Mouse (Mus musculus): ENCODE measurements around the gene Bach2. TPM values are rescaled to one million over a fixed set of nuclear protein-coding genes. Genes with fewer than 3 reads are reported as not detected.
A peak's percentile ranks its signal among the peaks of the same experiment; 100 is the strongest.

Bach2 gene
- polyA plus RNA-seq, 1 experiment from 2014 or later, result 7.3 TPM

- H3K36me3 ChIP-seq (ENCODE audit: control insufficient read depth, insufficient read depth, low read length), result no peaks in the 10 kb centered on the region
- H3K4me3 ChIP-seq (ENCODE audit: low read depth, low read length), result no peak overlapping the region
- no peaks in the 10 kb centered on the region for H3K4me1 ChIP-seq (ENCODE audit: control insufficient read depth, insufficient read depth, low read length)
- WGBS, result 91% methylated on average over 7 of the region's 7 CpGs
- H3K27ac ChIP-seq (replicated peaks; ENCODE audit: low read depth, low read length), result no peak overlapping the region
- H3K9ac ChIP-seq (ENCODE audit: low read depth, low read length), result no peak overlapping the region
- no peak overlapping the region for H3K4me2 ChIP-seq (ENCODE audit: low read depth, low read length)
- ATAC-seq (ENCODE audit: low read depth) (no peak), DNase-seq (ENCODE audit: low spot score) (no peak)
- H3K9me3 ChIP-seq (ENCODE audit: control insufficient read depth, low read length), result no peaks in the 10 kb centered on the region
- H3K27me3 ChIP-seq (replicated peaks; ENCODE audit: control insufficient read depth, insufficient read depth, low read length), result no peaks in the 10 kb centered on the region
These were observed 316.9 kb downstream of the Bach2 start for GRCm38 (mm10) chr4:32555506-32555905.

GRCm38 (mm10) chr4:32560246-32560645, 321.6 kb downstream of the Bach2 start:
- Histone ChIP-seq H3K4me1 (ENCODE audit: control insufficient read depth, insufficient read depth, low read length) (no peaks in the 10 kb centered on the region), H3K4me3 (ENCODE audit: low read depth, low read length) (no peak overlapping the region), H3K9me3 (ENCODE audit: control insufficient read depth, low read length) (no peaks in the 10 kb centered on the region), H3K36me3 (ENCODE audit: control insufficient read depth, insufficient read depth, low read length) (peaks cover 20% of the 10 kb centered on the region; the same call in 1 of the 2 replicates), H3K27ac (replicated peaks; ENCODE audit: low read depth, low read length) (no peak overlapping the region), H3K9ac (ENCODE audit: low read depth, low read length) (no peak overlapping the region), H3K4me2 (ENCODE audit: low read depth, low read length) (no peak overlapping the region), H3K27me3 (replicated peaks; ENCODE audit: control insufficient read depth, insufficient read depth, low read length) (no peaks in the 10 kb centered on the region)
- ATAC-seq (ENCODE audit: low read depth) (no peak), DNase-seq (ENCODE audit: low spot score) (peak; percentile 20)
- 41% methylated on average over 6 of the region's 6 CpGs for WGBS

GRCm38 (mm10) chr4:32560724-32561554, 322.3 kb downstream of the Bach2 start:
- Histone ChIP-seq H3K27me3 (replicated peaks; ENCODE audit: control insufficient read depth, insufficient read depth, low read length) (no peaks in the 10 kb centered on the region), H3K27ac (replicated peaks; ENCODE audit: low read depth, low read length) (no peak overlapping the region), H3K4me1 (ENCODE audit: control insufficient read depth, insufficient read depth, low read length) (no peaks in the 10 kb centered on the region), H3K9ac (ENCODE audit: low read depth, low read length) (no peak overlapping the region), H3K4me2 (ENCODE audit: low read depth, low read length) (no peak overlapping the region), H3K4me3 (ENCODE audit: low read depth, low read length) (no peak overlapping the region), H3K9me3 (ENCODE audit: control insufficient read depth, low read length) (no peaks in the 10 kb centered on the region), H3K36me3 (ENCODE audit: control insufficient read depth, insufficient read depth, low read length) (peaks cover 20% of the 10 kb centered on the region; the same call in 1 of the 2 replicates)
- 40% methylated on average over 8 of the region's 8 CpGs for WGBS
- ATAC-seq (ENCODE audit: low read depth) (peak; percentile 67; the same call in 1 of the 2 replicates), DNase-seq (ENCODE audit: low spot score) (peak; percentile 64)

GRCm38 (mm10) chr4:32561555-32562095, 323.0 kb downstream of the Bach2 start:
- no peaks in the 10 kb centered on the region for H3K27me3 ChIP-seq (replicated peaks; ENCODE audit: control insufficient read depth, insufficient read depth, low read length)
- H3K36me3 ChIP-seq (ENCODE audit: control insufficient read depth, insufficient read depth, low read length), result peaks cover 20% of the 10 kb centered on the region; the same call in 1 of the 2 replicates
- no peak overlapping the region for H3K9ac ChIP-seq (ENCODE audit: low read depth, low read length)
- no peaks in the 10 kb centered on the region for H3K4me1 ChIP-seq (ENCODE audit: control insufficient read depth, insufficient read depth, low read length)
- H3K9me3 ChIP-seq (ENCODE audit: control insufficient read depth, low read length), result no peaks in the 10 kb centered on the region
- no peak overlapping the region for H3K4me3 ChIP-seq (ENCODE audit: low read depth, low read length)
- H3K4me2 ChIP-seq (ENCODE audit: low read depth, low read length), result no peak overlapping the region
- peak; percentile 54 for DNase-seq (ENCODE audit: low spot score)
- no peak overlapping the region for H3K27ac ChIP-seq (replicated peaks; ENCODE audit: low read depth, low read length)
- 49% methylated on average over 12 of the region's 12 CpGs for WGBS
- peak; percentile 62; the same call in 1 of the 2 replicates for ATAC-seq (ENCODE audit: low read depth)

GRCm38 (mm10) chr4:32562319-32563115, 323.9 kb downstream of the Bach2 start:
- Histone ChIP-seq H3K9me3 (ENCODE audit: control insufficient read depth, low read length) (no peaks in the 10 kb centered on the region), H3K4me1 (ENCODE audit: control insufficient read depth, insufficient read depth, low read length) (no peaks in the 10 kb centered on the region), H3K4me2 (ENCODE audit: low read depth, low read length) (no peak overlapping the region), H3K27ac (replicated peaks; ENCODE audit: low read depth, low read length) (no peak overlapping the region), H3K27me3 (replicated peaks; ENCODE audit: control insufficient read depth, insufficient read depth, low read length) (no peaks in the 10 kb centered on the region), H3K4me3 (ENCODE audit: low read depth, low read length) (no peak overlapping the region), H3K36me3 (ENCODE audit: control insufficient read depth, insufficient read depth, low read length) (peaks cover 20% of the 10 kb centered on the region; the same call in 1 of the 2 replicates), H3K9ac (ENCODE audit: low read depth, low read length) (no peak overlapping the region)
- DNase-seq (ENCODE audit: low spot score), result no peak
- 92% methylated on average over 34 of the region's 35 CpGs for WGBS
- ATAC-seq (ENCODE audit: low read depth), result no peak

GRCm38 (mm10) chr4:32564416-32564815, 325.8 kb downstream of the Bach2 start:
- Histone ChIP-seq H3K9me3 (ENCODE audit: control insufficient read depth, low read length) (no peaks in the 10 kb centered on the region), H3K4me3 (ENCODE audit: low read depth, low read length) (no peak overlapping the region), H3K27ac (replicated peaks; ENCODE audit: low read depth, low read length) (no peak overlapping the region), H3K4me1 (ENCODE audit: control insufficient read depth, insufficient read depth, low read length) (no peaks in the 10 kb centered on the region), H3K36me3 (ENCODE audit: control insufficient read depth, insufficient read depth, low read length) (peaks cover 20% of the 10 kb centered on the region; the same call in 1 of the 2 replicates), H3K4me2 (ENCODE audit: low read depth, low read length) (no peak overlapping the region), H3K9ac (ENCODE audit: low read depth, low read length) (no peak overlapping the region), H3K27me3 (replicated peaks; ENCODE audit: control insufficient read depth, insufficient read depth, low read length) (no peaks in the 10 kb centered on the region)
- 82% methylated on average over 7 of the region's 7 CpGs for WGBS
- no peak for DNase-seq (ENCODE audit: low spot score)
- ATAC-seq (ENCODE audit: low read depth), result no peak

- ATAC-seq (ENCODE audit: low read depth), result no peak
- 83% methylated on average over 8 of the region's 8 CpGs for WGBS
- Histone ChIP-seq H3K9me3 (ENCODE audit: control insufficient read depth, low read length) (no peaks in the 10 kb centered on the region), H3K27ac (replicated peaks; ENCODE audit: low read depth, low read length) (no peak overlapping the region), H3K4me3 (ENCODE audit: low read depth, low read length) (no peak overlapping the region), H3K36me3 (ENCODE audit: control insufficient read depth, insufficient read depth, low read length) (peaks cover 20% of the 10 kb centered on the region; the same call in 1 of the 2 replicates), H3K4me2 (ENCODE audit: low read depth, low read length) (no peak overlapping the region), H3K27me3 (replicated peaks; ENCODE audit: control insufficient read depth, insufficient read depth, low read length) (no peaks in the 10 kb centered on the region), H3K9ac (ENCODE audit: low read depth, low read length) (no peak overlapping the region), H3K4me1 (ENCODE audit: control insufficient read depth, insufficient read depth, low read length) (no peaks in the 10 kb centered on the region)
- no peak for DNase-seq (ENCODE audit: low spot score)
These were observed 326.3 kb downstream of the Bach2 start for GRCm38 (mm10) chr4:32564918-32565317.

- H3K4me3 ChIP-seq (ENCODE audit: low read depth, low read length), result no peak overlapping the region
- no peaks in the 10 kb centered on the region for H3K9me3 ChIP-seq (ENCODE audit: control insufficient read depth, low read length)
- ATAC-seq (ENCODE audit: low read depth) (no peak), DNase-seq (ENCODE audit: low spot score) (no peak)
- no peaks in the 10 kb centered on the region for H3K27me3 ChIP-seq (replicated peaks; ENCODE audit: control insufficient read depth, insufficient read depth, low read length)
- no peaks in the 10 kb centered on the region for H3K4me1 ChIP-seq (ENCODE audit: control insufficient read depth, insufficient read depth, low read length)
- no peak overlapping the region for H3K27ac ChIP-seq (replicated peaks; ENCODE audit: low read depth, low read length)
- no peaks in the 10 kb centered on the region for H3K36me3 ChIP-seq (ENCODE audit: control insufficient read depth, insufficient read depth, low read length)
- no peak overlapping the region for H3K9ac ChIP-seq (ENCODE audit: low read depth, low read length)
- H3K4me2 ChIP-seq (ENCODE audit: low read depth, low read length), result no peak overlapping the region
- 78% methylated on average over 4 of the region's 4 CpGs for WGBS
These were observed 330.4 kb downstream of the Bach2 start for GRCm38 (mm10) chr4:32569054-32569453.
